Mouse (Mus musculus) MEL-GATA-1-ER (cell line): ENCODE data around the gene Arhgap29.

ENCODE experiments used
- DNase-seq: peaks from one replicate; pipeline ENCODE4 v3.0.0-alpha.2; 2012; ENCODE audit warnings: low read depth; ENCODE audit errors: extremely low read depth

Arhgap29 gene

DNA sequence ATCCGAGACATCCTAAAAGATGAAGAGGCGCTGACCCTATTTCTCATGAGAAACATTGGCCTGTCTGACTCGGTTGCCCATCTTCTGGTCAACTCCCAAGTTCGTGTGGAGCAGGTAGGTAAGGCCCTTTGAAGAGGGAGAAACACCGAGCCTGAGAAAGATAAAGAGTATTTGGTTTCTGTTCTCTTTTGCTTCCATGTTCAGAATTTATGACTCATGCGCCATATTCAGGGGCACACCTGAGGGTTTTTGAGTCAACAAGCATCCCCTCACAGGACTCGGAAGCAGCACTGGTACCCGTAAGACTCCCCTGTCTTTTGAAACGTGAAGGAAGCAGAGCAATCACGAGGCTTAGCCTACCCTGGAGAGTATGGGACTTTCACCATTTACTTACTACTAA is 110.2 kb downstream of the Arhgap29 start:
- DNase-seq: no peak

DNA sequence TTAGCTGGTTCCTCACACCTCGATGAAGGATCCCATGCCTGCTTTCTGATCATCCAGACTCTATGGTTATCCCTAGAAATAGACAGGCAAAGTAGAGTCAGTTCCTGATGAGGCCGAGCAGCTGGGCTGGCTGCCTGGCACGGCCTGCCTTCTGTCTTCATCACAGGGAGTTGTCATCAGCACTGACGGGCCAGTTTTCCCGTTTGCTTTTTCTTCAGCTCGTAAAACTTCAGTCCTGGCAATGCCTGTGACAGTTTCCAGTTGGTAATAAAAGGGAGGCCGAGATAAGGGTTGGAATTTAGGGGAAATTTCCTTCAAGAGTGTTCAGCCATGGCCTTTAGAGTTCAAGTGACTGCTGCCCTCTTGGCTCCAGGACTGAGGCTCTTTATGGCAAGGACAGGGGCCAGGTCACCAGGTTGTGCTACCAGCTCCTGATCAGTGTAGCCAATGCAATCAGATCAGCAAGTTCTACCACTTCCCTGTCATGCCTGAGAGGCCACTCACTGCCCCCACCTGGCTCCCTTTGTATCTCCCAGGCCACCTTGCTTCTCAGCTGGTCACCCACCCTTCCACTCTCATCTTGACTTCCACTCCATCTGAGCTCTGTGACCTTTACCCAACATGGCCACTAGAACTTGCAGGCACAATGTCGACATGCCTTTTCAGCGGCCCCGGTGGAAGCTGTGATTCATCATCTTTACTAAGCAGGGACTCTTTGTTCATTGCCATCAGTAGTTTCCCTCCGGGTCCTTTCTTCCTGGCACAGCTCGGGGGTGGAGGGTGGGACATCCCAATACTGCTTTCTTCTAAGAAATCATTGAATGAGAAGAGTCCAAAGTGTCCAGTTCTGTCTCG is 112.4 kb downstream of the Arhgap29 start:
- no peak for DNase-seq
